Mouse (Mus musculus) bone marrow, adult 2 months (tissue): Measurements from ENCODE around the gene Chit1.

ENCODE experiments used
- CTCF ChIP-seq: fragments of 200-500 bp; IDR thresholded peaks from 2 replicates; pipeline ENCODE4 v1.5.1; 2011; ENCODE audit warnings: low read length, control low read depth; ENCODE audit not compliant: control insufficient read depth, insufficient read depth
- POLR2A ChIP-seq: fragments of 200-500 bp; IDR thresholded peaks from 2 replicates; pipeline ENCODE4 v1.6.1; 2011; ENCODE audit warnings: low read depth, mild to moderate bottlenecking, control low read depth, low read length, borderline replicate concordance; ENCODE audit not compliant: control insufficient read depth

DNA sequence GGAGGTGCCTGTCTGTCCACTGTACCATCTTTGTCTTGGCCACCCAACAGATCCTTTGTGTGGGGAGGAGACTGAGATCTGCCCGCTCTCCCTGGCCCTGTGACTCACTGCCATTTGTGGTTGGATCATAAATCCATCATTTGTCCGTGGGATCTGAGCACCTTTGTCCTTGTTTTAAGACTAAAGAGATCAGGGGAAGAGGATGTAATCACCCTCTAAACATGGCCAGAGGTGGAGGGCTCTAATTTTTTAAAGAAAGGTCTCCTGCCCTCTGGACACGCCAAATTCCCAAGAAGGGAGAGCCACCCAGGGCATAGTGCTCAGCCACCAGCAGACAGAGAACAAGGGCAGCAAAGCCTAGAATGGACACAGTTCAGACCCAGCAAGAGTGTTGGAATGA lies 19.2 kb upstream of the Chit1 start:
- no peak for TF ChIP-seq CTCF
- no peak for TF ChIP-seq POLR2A
